Mouse (Mus musculus): ENCODE results near the gene Exoc4. TPM values are rescaled to one million over a fixed set of nuclear protein-coding genes. Genes with fewer than 3 reads are reported as not detected.

Gene Exoc4
- polyA plus RNA-seq, 1 experiment, result 8.5 TPM

DNA sequence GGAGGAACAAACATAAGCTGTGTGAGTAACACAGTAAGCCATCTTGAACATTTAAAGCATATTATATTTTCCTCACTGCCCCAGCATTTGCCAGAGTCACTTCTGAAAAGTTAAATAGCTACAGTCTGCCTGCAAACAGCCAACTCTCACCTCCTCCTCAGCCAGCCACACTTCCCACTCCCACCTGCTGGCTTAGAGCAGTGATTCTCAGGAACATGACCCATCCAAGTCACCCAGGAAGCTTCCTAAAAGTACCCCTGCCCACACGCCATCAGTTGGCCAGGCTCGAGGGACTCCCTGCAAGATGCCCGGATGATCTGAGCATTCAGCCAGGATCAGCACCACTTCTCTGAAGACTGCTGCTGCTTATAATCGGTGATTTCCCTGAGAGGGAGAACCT is 514.4 kb downstream of the Exoc4 start:
- no peak for DNase-seq (ENCODE audit: low read depth)

DNA sequence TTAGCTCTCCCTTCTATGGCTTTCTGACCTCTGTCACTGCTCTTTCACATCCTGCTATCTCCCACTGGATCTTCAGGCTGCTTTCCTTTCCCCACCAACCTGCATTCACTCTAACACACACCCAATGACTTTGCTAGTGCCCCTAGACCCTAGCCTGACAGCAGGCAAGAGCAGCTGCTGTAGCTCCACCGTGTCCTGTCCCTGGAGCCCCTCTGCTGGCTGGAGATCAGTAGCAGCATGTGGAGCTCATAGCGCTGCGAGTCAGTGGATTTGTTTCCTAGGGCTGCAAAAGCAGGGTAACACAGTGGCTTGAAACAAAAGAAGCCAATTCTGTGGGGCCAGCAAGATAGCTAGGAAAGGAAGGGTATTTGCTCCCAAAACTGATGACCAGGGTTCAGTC is 515.1 kb downstream of the Exoc4 start:
- DNase-seq (ENCODE audit: low read depth), result no peak

DNA sequence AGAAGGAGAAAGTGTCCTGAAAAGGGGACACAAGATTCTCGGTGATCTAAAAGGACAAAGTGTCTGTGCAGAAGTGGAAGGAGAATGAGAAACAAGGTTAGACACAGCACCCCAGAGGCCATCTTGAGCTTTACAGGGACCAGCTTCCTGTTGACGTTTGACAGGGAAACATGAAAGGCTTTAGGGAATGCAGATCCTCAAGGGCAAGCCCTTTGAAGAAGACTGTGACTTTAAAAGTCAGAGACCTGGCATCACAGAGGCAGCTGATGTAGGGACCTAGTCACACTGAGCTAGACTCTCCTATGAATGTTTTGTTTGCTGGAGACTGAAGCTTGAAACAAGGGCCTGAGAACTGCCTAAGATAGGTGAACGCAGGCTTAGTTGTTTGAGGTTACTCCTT is 520.4 kb downstream of the Exoc4 start:
- no peak for DNase-seq (ENCODE audit: low read depth)

DNA sequence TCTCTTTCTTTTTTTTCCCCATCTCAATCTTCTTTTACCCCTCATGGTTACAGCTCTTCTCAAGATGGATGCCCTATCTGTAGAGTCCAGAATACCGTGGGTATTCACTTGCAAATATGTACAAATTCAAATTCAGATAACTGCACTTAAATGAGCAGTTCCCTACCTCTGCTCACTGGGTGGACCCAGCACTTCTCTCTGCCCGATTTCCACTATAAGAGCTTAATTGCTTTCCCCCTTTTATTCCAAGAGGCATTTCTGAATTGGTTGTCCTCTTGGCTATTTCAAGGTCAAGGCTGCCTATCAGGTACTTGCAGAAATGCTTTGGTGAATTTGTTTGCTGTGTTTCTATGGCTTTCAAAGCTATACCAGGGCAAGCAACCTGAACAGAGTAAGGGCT is 521.1 kb downstream of the Exoc4 start:
- no peak for DNase-seq (ENCODE audit: low read depth)

DNA sequence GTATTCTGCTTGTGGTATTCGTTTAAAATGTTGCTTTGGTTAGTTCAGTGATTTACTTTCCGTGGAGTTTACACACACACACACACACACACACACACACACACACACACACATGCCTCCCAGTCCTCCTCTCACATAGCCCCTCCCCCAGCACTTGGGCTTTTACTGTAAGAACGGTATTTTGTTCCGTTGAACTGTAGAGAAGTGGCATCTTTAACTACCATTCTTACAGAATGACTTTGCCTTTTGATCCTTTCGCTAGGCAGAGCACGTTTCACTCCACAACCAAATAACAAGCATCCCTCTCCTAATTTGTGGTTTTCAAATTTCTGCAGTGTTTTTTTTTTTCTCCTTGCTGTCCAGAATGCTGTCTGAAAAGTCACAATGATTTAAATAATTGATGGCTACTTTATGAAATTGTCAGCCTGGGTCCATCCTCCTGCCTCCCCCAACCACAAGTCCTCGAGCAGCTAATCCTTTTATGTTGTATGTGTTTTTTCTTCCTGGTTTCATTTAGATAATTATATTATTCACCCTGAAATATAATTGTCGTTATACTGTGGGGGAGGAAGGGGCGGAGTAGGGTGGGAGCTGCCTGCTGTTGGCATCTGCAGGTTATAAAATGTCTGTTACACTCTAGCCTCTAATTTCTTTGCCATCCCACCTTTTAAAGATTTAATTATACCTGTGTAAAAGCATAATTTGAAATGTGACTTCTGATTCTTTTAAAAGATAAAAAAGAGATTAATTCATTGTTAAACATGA is 523.8 kb downstream of the Exoc4 start:
- no peak for DNase-seq (ENCODE audit: low read depth)

DNA sequence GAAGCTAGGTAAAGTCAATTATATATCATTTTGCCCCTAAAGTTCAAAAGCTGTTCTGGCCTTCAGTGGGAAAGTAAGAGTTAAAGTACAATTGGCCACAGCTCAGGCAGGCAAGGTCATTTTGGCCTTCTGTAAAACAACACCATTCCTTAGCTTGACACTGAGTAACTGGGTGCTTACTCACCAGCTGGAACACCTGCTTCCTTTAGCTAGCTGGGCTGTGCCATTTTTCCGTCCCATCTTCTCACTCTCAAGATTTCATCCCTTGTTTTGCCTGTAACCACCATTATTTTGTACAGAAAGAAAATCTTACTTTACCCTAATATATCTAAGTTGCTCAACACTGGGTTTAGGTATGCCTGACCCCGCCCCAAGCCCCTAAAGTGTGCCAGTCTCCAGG is 543.7 kb downstream of the Exoc4 start:
- no peak for DNase-seq (ENCODE audit: low read depth)

DNA sequence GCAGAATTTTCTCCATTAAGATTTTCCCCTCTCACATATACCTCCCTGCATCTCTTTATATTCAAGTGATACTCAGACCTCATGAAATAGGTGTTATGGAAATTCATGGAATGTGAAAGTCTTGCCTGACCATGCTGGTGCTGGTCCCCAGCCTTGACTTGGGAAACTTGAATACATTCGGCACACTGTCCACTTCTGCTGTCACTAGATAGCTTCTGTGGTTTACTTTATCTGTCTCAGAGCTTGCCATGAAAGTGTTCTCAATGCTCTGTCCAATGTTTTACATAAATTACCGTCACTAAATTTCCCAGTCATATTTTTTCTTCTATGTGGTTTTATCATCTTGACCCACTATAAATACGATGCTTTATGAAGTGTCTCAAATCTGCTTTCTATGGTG is 552.4 kb downstream of the Exoc4 start:
- DNase-seq (ENCODE audit: low read depth), result no peak

DNA sequence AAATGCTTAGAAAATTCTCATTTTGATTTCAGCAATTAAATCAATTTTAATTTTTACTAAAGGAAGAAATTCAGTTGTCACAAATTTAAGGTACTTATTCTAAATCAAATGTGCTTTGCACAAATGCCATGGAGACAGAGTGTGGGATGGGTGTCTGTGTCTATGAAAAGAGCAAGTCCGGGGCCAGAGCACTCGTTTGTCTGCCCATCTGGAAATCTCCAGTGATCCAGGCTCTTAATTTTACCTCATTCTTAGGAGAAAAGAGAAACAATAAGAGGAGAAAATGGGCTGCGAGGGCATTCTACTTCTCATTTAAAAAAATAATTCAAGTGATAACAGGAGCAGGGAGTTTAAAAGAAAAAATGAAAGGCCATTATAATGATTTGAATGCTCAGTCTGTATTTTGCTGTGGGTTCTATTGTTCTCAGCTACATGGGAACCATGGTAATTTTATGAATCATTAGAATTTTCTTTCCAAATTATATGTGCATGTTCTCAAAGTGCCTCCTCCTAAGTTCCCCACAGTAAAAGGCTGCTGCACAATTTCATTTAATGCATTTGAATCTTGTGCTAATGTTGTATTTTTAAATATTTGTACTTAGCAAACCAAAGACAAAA is 554.7 kb downstream of the Exoc4 start:
- no peak for DNase-seq (ENCODE audit: low read depth)

DNA sequence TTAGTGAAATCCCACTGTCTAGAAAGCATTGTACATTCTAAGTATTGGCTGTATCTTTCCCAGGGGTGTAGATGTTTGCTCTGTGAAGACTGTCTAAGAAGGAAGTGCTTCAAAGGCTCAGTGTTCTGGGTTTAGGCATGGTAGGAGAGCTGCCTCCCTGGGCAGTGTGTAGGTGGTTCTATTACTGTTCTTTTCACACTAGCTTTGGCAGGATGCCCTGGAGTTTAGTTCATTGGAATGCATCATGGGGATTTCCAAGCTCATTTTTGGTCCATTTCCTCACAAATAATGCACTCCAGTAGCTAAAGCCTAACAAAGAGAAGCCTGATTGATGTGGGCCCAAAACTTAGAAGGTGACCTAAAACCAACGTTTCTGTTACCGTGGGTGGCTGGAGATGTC is 555.9 kb downstream of the Exoc4 start:
- no peak for DNase-seq (ENCODE audit: low read depth)

DNA sequence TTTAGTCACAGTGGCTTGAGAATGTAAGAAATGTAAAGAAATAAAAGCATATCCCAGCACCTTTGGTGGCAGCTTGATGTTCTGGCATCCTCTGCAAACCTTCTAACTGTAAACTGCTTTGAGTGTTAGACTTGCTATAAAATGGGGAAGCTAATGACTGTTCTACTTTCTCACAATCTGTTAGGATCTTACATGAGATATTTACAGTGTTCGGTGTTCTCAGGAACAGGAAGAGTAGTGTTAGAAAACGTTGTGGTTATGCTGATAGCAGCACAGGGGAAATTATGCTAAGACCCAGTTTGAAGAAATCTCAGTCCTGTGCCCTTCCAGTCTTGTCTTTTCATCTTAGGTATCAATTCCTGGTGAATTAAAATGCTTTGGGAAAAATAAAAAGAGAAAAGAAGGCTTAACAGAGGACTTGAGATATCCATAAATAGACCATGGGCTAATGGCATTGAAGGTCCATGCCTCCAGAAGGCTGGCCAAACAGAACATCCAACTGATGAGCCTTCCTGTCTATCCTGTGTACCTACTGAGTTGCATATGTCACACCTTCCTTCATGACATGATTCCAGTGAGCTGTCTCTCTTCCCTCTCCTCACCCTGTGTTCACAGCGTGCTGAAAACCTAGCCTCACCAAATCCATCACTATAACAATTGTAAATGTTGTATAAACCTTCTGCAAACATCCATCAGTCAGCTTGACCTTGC is 557.3 kb downstream of the Exoc4 start:
- no peak for DNase-seq (ENCODE audit: low read depth)

DNA sequence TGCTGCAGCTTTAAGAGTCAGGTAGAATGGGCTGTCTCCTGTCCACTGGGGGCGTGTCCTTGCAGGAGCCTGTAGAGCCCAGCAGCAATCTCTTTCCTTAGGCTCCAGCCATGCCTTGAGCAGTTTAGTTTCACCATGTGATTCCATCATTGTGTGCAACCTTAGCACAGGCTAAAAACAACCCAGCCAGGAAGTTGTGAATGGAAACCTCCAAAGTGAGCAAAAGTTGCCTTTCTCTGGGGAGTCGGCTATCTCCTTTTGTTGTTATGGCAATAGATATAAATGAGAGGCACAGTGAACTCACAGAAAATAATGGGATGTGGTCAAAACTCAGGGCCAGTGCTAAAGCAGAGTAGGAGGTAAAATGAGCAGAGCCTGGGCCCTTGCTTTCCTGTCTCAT is 565.5 kb downstream of the Exoc4 start:
- no peak for DNase-seq (ENCODE audit: low read depth)

DNA sequence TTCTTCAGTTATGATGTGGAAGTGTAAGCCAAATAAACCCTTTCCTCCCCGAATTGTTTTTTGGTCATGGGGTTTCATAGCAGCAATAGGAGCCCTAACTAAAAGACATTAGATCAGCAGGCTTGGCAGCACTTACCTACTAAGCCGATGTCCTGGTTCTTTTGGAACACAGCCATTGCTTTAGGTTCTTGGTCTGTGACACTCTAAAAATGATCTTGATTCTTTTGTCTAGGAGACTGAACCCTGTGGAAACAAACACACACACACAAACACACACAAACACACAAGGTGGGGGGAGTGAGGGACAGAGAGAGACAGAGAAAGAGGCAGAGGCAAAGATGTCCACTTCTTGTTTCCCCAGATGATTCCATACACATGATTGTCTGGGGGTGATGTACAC is 574.3 kb downstream of the Exoc4 start:
- no peak for DNase-seq (ENCODE audit: low read depth)

DNA sequence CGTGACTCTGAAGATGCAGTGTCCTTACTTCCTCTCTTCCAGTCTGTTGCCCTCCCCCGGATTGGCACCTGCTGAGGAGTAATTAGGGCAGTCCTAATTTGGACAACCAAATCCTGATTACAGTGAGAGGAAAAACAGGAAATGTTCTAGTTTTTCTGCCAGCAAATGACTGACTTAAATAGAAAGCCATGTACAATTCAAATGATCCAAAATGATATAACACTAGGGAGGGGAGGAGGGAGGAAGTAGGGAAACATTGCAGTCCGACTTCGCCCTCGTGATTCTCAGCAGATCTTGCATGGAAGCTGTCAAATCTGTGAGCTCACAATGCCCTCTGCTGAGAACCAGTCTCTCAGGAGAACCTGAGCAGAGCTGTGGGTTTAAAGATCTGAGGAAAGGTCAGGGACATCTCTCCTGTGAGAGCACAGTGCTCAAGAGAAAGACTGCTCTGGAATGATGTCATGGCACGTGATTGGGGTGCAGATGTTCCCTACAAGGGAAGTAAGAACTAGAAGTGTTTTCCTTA is 575.0 kb downstream of the Exoc4 start:
- DNase-seq (ENCODE audit: low read depth), result no peak

DNA sequence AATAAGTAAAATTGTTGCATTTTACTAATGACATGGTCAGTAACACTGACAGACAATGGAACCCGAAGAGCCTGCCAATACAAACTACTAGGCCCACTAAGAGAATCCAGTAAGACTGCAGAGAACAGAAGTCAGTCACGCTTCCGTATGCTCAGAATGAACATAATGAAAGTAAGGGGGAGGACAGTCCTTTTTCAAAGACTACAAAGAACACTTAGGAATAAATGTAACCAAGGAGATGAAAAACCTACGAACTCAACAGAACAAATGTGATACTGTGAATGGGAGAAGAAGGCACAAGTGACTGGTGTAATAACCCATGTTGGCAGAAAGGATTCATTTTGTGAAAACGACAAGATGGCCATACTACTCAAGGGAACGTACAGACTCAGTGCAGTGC is 579.6 kb downstream of the Exoc4 start:
- no peak for DNase-seq (ENCODE audit: low read depth)

DNA sequence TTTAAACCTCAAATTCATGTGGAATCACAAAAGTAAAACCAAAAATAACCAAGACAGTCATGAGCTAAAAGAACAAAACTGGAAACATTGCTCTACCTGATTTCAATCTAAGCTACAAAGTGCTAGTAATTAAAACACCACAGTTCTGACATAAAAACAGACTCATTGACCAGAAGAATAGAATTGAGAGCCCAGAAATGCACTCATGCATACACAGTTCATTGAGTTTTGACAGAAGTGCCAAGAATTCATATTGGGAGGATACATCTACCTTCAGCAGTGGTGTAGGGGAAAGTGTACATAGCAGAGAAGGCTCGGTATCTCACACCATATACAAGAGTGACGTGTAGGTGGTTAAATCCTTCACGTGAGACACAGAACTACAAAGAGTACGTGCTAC is 580.4 kb downstream of the Exoc4 start:
- DNase-seq (ENCODE audit: low read depth), result no peak

DNA sequence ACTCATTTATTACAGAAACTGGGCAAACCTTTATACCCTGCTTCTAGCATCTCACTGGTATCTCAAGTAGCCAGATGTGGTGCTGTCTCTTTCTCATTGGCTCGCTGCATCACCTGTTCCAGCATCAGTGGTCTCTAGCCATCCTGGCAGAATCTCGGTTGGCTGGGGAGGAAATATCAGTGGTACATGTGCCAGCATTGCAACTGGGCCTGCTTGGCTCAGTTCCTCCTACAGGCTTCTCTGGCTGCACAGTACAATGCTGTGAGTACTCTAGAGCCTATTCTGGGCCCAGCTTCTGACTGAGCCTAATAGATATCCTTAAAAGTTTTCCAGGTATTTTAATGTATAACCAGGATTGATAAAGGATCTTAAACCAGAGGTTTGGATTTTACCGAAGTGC is 582.4 kb downstream of the Exoc4 start:
- DNase-seq (ENCODE audit: low read depth), result no peak

DNA sequence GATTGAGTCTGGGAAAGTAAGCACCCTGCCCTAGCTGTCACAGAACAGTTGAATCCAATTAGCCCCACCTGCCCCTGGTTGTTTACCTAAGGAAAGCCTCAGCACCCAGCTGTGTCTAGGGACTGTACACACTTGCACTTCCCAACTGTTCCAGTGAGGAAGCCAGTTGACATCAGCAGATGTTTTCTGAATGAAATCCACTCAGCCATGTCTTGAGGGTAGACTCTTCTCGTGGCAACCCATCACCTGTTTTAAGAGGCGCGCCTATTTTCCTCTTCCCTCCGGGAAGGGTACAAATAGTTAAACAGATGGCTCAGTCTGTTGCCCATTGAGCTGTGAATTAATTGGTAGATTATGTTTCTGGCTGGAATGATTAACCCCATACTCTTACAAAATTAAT is 584.1 kb downstream of the Exoc4 start:
- DNase-seq (ENCODE audit: low read depth), result no peak

DNA sequence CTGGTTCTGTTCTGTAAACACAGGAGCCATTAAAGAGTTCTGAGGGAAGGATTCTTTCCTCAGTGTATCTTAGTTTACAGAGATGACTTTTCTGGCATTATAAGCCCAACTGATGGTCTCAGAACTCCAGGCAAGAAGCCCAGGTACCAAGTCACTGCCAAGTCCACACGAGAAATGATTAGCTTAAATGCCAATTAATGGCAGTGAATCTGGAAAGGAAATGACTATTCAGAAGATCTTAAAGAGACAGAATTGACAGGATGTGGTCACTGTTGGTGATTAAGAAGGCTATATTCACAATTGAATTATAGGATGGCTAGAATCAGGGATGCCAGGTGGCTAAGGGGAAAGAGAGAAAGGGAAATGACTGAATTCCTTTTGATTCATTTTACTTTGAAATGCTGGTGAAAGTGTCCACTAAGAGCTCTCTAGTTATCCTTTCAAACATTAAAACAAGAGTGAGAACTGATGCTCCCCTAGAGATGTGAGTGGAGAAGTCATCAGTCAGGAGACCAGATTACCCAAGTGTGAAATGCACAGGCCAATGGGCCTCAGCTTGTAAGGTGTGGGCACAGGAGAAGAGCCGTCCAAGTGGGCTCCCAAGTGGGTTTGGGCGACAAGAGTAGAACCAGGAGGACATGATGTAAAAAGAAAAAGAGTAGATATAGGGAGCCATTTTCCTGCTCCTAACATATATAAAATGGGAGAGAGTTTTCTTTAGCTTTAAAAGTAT is 587.3 kb downstream of the Exoc4 start:
- DNase-seq (ENCODE audit: low read depth), result no peak

DNA sequence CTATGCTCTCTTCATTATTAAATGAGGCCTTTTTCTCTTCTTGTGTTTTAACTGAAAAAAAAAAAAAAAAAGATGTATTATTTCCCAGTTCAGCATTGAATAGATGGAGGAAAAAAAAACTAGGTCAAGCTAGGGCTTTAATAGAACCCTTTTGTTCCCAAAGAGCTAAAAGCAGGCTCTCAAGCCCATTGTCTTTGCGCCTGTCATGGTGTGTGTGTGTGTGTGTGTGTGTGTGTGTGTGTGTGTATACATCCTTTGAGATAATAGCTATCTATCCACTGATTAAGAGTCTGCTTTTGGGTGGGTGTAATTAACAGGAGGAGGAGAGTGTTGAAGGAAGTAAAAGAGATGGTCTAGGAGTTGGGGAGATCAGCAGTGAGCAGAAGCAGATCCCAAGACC is 594.0 kb downstream of the Exoc4 start:
- DNase-seq (ENCODE audit: low read depth), result no peak

DNA sequence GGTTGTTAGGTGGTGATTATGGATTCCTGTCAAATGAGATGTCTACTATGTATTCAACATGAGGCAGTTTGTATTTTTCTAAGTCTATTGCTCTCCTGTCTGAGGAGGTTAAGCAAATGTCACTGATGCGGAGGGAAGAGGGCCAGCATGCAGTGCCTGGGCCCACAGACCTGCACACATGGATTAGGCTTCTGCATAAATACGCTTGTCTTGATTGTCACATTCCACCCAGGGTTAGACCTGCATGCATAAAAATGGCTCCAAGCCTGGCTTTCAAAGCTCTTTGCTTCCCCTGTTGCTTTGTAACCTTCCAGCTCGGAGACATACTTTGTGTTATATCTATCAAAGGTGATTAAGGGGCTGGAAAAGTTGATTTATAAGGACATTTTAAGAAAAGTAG is 610.2 kb downstream of the Exoc4 start:
- DNase-seq (ENCODE audit: low read depth), result no peak

DNA sequence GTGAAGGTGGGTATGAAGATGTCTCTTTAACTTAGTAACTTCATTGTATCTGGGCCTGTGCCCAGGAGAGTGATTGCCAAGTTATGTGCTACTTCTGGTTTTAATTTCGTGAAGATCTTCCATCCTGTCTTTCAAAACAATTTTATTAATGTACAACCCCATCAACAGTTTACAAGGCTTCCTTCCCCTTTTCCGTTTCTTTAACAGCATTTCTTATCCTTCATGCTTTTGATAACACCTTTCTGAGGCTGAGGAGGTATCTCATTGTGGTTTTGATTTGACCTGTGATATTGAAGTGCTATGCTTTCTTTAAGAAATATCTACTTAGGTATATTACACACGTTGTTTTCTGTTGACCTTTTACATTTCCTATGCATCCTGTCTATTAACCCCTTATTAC is 616.9 kb downstream of the Exoc4 start:
- DNase-seq (ENCODE audit: low read depth), result no peak

DNA sequence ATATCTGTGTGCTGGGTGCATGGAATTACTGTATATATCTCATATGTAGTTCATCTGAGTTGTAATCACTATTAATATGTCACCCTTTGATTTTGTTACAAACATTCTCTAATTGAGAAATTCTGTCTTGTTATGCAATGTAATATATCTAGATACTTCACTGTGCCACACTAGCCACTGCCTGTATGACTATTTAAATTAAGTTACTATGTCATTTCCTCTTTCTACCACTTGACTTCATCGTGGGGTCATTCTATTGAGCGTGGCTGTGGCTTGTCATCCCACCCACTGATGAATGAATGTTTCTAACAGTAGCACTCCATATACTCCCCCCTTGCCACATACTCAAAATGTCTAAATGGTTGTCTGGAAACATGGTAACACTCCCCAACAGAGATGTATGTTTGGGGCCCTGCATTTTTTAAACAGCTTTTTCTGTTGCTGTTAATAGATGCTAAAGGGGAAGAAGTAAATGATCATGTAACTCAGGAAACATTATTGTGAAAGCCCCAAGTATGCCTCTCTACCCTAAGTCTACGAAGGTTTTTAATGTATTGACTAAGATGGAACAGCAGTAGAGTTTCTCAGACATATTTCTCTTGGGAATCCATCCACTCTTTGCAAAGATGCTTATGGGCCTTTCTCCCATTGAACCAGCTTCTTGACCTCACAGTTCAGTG is 618.2 kb downstream of the Exoc4 start:
- no peak for DNase-seq (ENCODE audit: low read depth)

Data from gonadal fat pad, adult 2 months (tissue).